Mouse (Mus musculus) kidney, embryonic 15.5 days (tissue): Measurements from ENCODE around the gene Pou4f2. TPM values are rescaled to one million over a fixed set of nuclear protein-coding genes. Genes with fewer than 3 reads are reported as not detected.

Source experiments
- ATAC-seq: fragments of 200-750 bp; cut with Nextera tagmentation; replicated peaks from 2 replicates; pipeline ENCODE4 v1.8.0; 2017; ENCODE audit warnings: moderate TSS enrichment; ENCODE audit not compliant: low FRiP score
- H3K27ac ChIP-seq: fragments of 300-500 bp; sonication (generic); 2 replicates; pipeline ENCODE4 v1.5.1; 2015; ENCODE audit warnings: mild to moderate bottlenecking, inconsistent platforms
- H3K27me3 ChIP-seq: fragments of 300-500 bp; sonication (generic); 2 replicates; pipeline ENCODE4 v1.6.1; 2015; ENCODE audit warnings: inconsistent platforms
- H3K36me3 ChIP-seq: fragments of 300-500 bp; sonication (generic); 2 replicates; pipeline ENCODE4 v1.6.1; 2015; ENCODE audit warnings: inconsistent platforms
- H3K4me1 ChIP-seq: fragments of 300-500 bp; sonication (generic); 2 replicates; pipeline ENCODE4 v1.6.1; 2015; ENCODE audit warnings: inconsistent platforms
- H3K4me2 ChIP-seq: fragments of 300-500 bp; sonication (generic); 2 replicates; pipeline ENCODE4 v1.6.1; 2015; ENCODE audit warnings: moderate library complexity, mild to moderate bottlenecking, inconsistent platforms
- H3K4me3 ChIP-seq: fragments of 300-500 bp; sonication (generic); replicated peaks from 2 replicates; pipeline ENCODE4 v1.5.1; 2015; ENCODE audit warnings: mild to moderate bottlenecking, inconsistent platforms
- H3K9ac ChIP-seq: fragments of 300-500 bp; sonication (generic); 2 replicates; pipeline ENCODE4 v1.6.1; 2015; ENCODE audit warnings: mild to moderate bottlenecking, inconsistent platforms
- H3K9me3 ChIP-seq: fragments of 300-500 bp; sonication (generic); replicated peaks from 2 replicates; pipeline ENCODE4 v1.6.1; 2016; ENCODE audit warnings: inconsistent platforms
- WGBS: fragments of 180-500 bp; shearing (Covaris S2); methylation state at CpG from one replicate; pipeline ENCODE4 v1.1.7; 2015; ENCODE audit warnings: mixed read lengths; 5-methylcytosine and 5-hydroxymethylcytosine counted together
- polyA plus RNA-seq: library from polyadenylated mRNA; unstranded; fragments of >200 nt; fragmentation: Nextera tagmentation; extraction: Ambion mirVana; gene quantifications from 2 replicates; pipeline ENCODE4 v1.2.1, GENCODE M21; 2015

Gene Pou4f2
- polyA plus RNA-seq, 1 experiment from 2014 or later = not detected

- H3K27me3 ChIP-seq = peaks cover 94% of the 10 kb centered on the region
- no peak overlapping the region for H3K27ac ChIP-seq
- no peaks in the 10 kb centered on the region for H3K36me3 ChIP-seq
- peaks cover 31% of the 10 kb centered on the region for H3K4me1 ChIP-seq
- WGBS = 3% methylated on average over 8 of the region's 8 CpGs
- H3K4me3 ChIP-seq = peak overlapping the region; percentile 43; the same call in 1 of the 2 replicates
- ATAC-seq = no peak
- no peak overlapping the region; the same call in 1 of the 2 replicates for H3K4me2 ChIP-seq
- H3K9me3 ChIP-seq = no peaks in the 10 kb centered on the region
- no peak overlapping the region for H3K9ac ChIP-seq
Measured at GRCm38 (mm10) chr8:78434340-78434739, 2.1 kb downstream of the Pou4f2 start.

- Histone ChIP-seq H3K36me3 (no peaks in the 10 kb centered on the region), H3K9ac (no peak overlapping the region), H3K27me3 (peaks cover 91% of the 10 kb centered on the region), H3K9me3 (no peaks in the 10 kb centered on the region), H3K4me1 (peaks cover 31% of the 10 kb centered on the region), H3K4me2 (no peak overlapping the region), H3K27ac (no peak overlapping the region), H3K4me3 (no peak overlapping the region)
- no peak for ATAC-seq
- WGBS = 8% methylated on average over 5 of the region's 5 CpGs
Measured at GRCm38 (mm10) chr8:78433318-78433717, 3.1 kb downstream of the Pou4f2 start.

GRCm38 (mm10) chr8:78432451-78432850, 4.0 kb downstream of the Pou4f2 start:
- H3K9ac ChIP-seq = no peak overlapping the region
- no peaks in the 10 kb centered on the region for H3K36me3 ChIP-seq
- no peak overlapping the region for H3K4me3 ChIP-seq
- H3K27me3 ChIP-seq = peaks cover 91% of the 10 kb centered on the region
- H3K27ac ChIP-seq = no peak overlapping the region
- 15% methylated on average over 1 of the region's 1 CpGs for WGBS
- H3K4me1 ChIP-seq = peaks cover 30% of the 10 kb centered on the region
- H3K9me3 ChIP-seq = no peaks in the 10 kb centered on the region
- ATAC-seq = no peak
- H3K4me2 ChIP-seq = no peak overlapping the region

GRCm38 (mm10) chr8:78431356-78431755, 5.1 kb downstream of the Pou4f2 start:
- H3K4me3 ChIP-seq = no peak overlapping the region
- no peak overlapping the region for H3K4me2 ChIP-seq
- peaks cover 26% of the 10 kb centered on the region for H3K4me1 ChIP-seq
- peaks cover 91% of the 10 kb centered on the region for H3K27me3 ChIP-seq
- no peak overlapping the region for H3K9ac ChIP-seq
- no peak for ATAC-seq
- no peaks in the 10 kb centered on the region for H3K9me3 ChIP-seq
- no peaks in the 10 kb centered on the region for H3K36me3 ChIP-seq
- H3K27ac ChIP-seq = no peak overlapping the region
- 1% methylated on average over 4 of the region's 4 CpGs for WGBS

GRCm38 (mm10) chr8:78428148-78428547, 8.3 kb downstream of the Pou4f2 start:
- Histone ChIP-seq H3K4me1 (peaks cover 9% of the 10 kb centered on the region; the same call in 1 of the 2 replicates), H3K4me2 (no peak overlapping the region), H3K27me3 (peaks cover 90% of the 10 kb centered on the region), H3K27ac (no peak overlapping the region), H3K9ac (no peak overlapping the region), H3K36me3 (no peaks in the 10 kb centered on the region), H3K4me3 (no peak overlapping the region), H3K9me3 (no peaks in the 10 kb centered on the region)
- 3% methylated on average over 11 of the region's 11 CpGs for WGBS
- no peak for ATAC-seq

GRCm38 (mm10) chr8:78427769-78428130, 8.7 kb downstream of the Pou4f2 start:
- H3K27me3 ChIP-seq = peaks cover 92% of the 10 kb centered on the region
- no peak for ATAC-seq
- no peak overlapping the region for H3K9ac ChIP-seq
- 0% methylated on average over 8 of the region's 8 CpGs for WGBS
- H3K27ac ChIP-seq = no peak overlapping the region
- no peaks in the 10 kb centered on the region for H3K36me3 ChIP-seq
- H3K4me3 ChIP-seq = no peak overlapping the region
- no peaks in the 10 kb centered on the region for H3K9me3 ChIP-seq
- H3K4me2 ChIP-seq = no peak overlapping the region
- peaks cover 9% of the 10 kb centered on the region; the same call in 1 of the 2 replicates for H3K4me1 ChIP-seq

GRCm38 (mm10) chr8:78426875-78427768, 9.3 kb downstream of the Pou4f2 start:
- Histone ChIP-seq H3K4me1 (peaks cover 9% of the 10 kb centered on the region; the same call in 1 of the 2 replicates), H3K4me2 (no peak overlapping the region), H3K4me3 (no peak overlapping the region), H3K9ac (no peak overlapping the region), H3K36me3 (no peaks in the 10 kb centered on the region), H3K9me3 (no peaks in the 10 kb centered on the region), H3K27me3 (peaks cover 92% of the 10 kb centered on the region), H3K27ac (no peak overlapping the region)
- under 1% methylated on average over 32 of the region's 32 CpGs for WGBS
- ATAC-seq = no peak

- no peak overlapping the region for H3K4me3 ChIP-seq
- H3K27me3 ChIP-seq = peaks cover 92% of the 10 kb centered on the region
- no peak for ATAC-seq
- WGBS = under 1% methylated on average over 10 of the region's 10 CpGs
- no peak overlapping the region for H3K9ac ChIP-seq
- H3K9me3 ChIP-seq = no peaks in the 10 kb centered on the region
- H3K4me1 ChIP-seq = peaks cover 9% of the 10 kb centered on the region; the same call in 1 of the 2 replicates
- H3K27ac ChIP-seq = no peak overlapping the region
- H3K4me2 ChIP-seq = no peak overlapping the region
- H3K36me3 ChIP-seq = no peaks in the 10 kb centered on the region
Measured at GRCm38 (mm10) chr8:78426455-78426854, 10.0 kb downstream of the Pou4f2 start.

GRCm38 (mm10) chr8:78423937-78424336, 12.5 kb downstream of the Pou4f2 start:
- Histone ChIP-seq H3K9me3 (no peaks in the 10 kb centered on the region), H3K9ac (no peak overlapping the region), H3K4me2 (no peak overlapping the region), H3K4me3 (no peak overlapping the region), H3K27me3 (peaks cover 95% of the 10 kb centered on the region), H3K27ac (no peak overlapping the region), H3K4me1 (peaks cover 22% of the 10 kb centered on the region), H3K36me3 (no peaks in the 10 kb centered on the region)
- no peak for ATAC-seq
- 3% methylated on average over 1 of the region's 1 CpGs for WGBS

GRCm38 (mm10) chr8:78420101-78420503, 16.3 kb downstream of the Pou4f2 start:
- H3K9me3 ChIP-seq = no peaks in the 10 kb centered on the region
- no peaks in the 10 kb centered on the region for H3K36me3 ChIP-seq
- H3K4me3 ChIP-seq = peak overlapping the region; percentile 37
- H3K4me1 ChIP-seq = peaks cover 14% of the 10 kb centered on the region
- ATAC-seq = peak; percentile 82
- peaks cover 72% of the 10 kb centered on the region for H3K27me3 ChIP-seq
- H3K27ac ChIP-seq = no peak overlapping the region
- H3K4me2 ChIP-seq = peak overlapping the region; percentile 75
- H3K9ac ChIP-seq = no peak overlapping the region; the same call in 1 of the 2 replicates
- WGBS = 1% methylated on average over 19 of the region's 19 CpGs

- WGBS = 25% methylated on average over 4 of the region's 4 CpGs
- Histone ChIP-seq H3K4me2 (peak overlapping the region; percentile 75), H3K4me3 (no peak overlapping the region), H3K9ac (no peak overlapping the region), H3K27ac (no peak overlapping the region), H3K4me1 (peaks cover 14% of the 10 kb centered on the region), H3K36me3 (no peaks in the 10 kb centered on the region), H3K9me3 (no peaks in the 10 kb centered on the region), H3K27me3 (peaks cover 65% of the 10 kb centered on the region)
- ATAC-seq = no peak
Measured at GRCm38 (mm10) chr8:78419272-78419671, 17.2 kb downstream of the Pou4f2 start.

GRCm38 (mm10) chr8:78390756-78391155, 45.7 kb downstream of the Pou4f2 start:
- H3K27ac ChIP-seq = no peak overlapping the region
- no peak overlapping the region for H3K4me2 ChIP-seq
- no peaks in the 10 kb centered on the region for H3K9me3 ChIP-seq
- 89% methylated on average over 7 of the region's 7 CpGs for whole genome bisulfite sequencing
- H3K4me3 ChIP-seq = no peak overlapping the region
- no peak overlapping the region for H3K9ac ChIP-seq
- H3K27me3 ChIP-seq = no peaks in the 10 kb centered on the region
- H3K4me1 ChIP-seq = no peaks in the 10 kb centered on the region
- ATAC-seq = no peak
- no peaks in the 10 kb centered on the region for H3K36me3 ChIP-seq
